Mouse (Mus musculus) splenic B cell, adult 2 months (primary cell): ENCODE data around the gene Tbc1d17.
"Not testable (repeated sequence)": the region's sequence is repeated elsewhere in the genome, so short reads cannot be mapped to it uniquely, and the experiment has no call there.

ENCODE experiments used
- DNase-seq: peaks from one replicate; pipeline ENCODE4 v3.0.0-alpha.2; 2011; ENCODE audit warnings: low read depth, low spot score
- H3K27me3 ChIP-seq: 2 replicates; pipeline ENCODE4 v1.6.1; 2012; ENCODE audit warnings: mild to moderate bottlenecking, low read length, moderate library complexity, mixed read lengths; ENCODE audit not compliant: control insufficient read depth, poor library complexity, insufficient read depth, severe bottlenecking
- H3K36me3 ChIP-seq: 2 replicates; pipeline ENCODE4 v1.6.1; 2012; ENCODE audit warnings: mild to moderate bottlenecking, low read length, moderate library complexity, mixed read lengths; ENCODE audit not compliant: control insufficient read depth, poor library complexity, insufficient read depth, severe bottlenecking

The Tbc1d17 gene

GRCm38 (mm10) chr7:44884637-44885036 is 35.8 kb upstream of the Tbc1d17 start:
- no peaks in the 10 kb centered on the region for H3K27me3 ChIP-seq

GRCm38 (mm10) chr7:44883036-44883435 is 34.2 kb upstream of the Tbc1d17 start:
- Histone ChIP-seq H3K36me3 (peaks cover 9% of the 10 kb centered on the region), H3K27me3 (no peaks in the 10 kb centered on the region)
- DNase-seq: no peak

More at GRCm38 (mm10) chr7:44884637-44885036, 35.8 kb upstream of the Tbc1d17 start:
- DNase-seq: no peak
- H3K36me3 ChIP-seq: peaks cover 12% of the 10 kb centered on the region

- Histone ChIP-seq H3K36me3 (peaks cover 9% of the 10 kb centered on the region), H3K27me3 (no peaks in the 10 kb centered on the region)
- DNase-seq: no peak
These were observed 29.0 kb upstream of the Tbc1d17 start for GRCm38 (mm10) chr7:44877833-44878232.

GRCm38 (mm10) chr7:44871774-44872173 is 22.9 kb upstream of the Tbc1d17 start:
- not testable (repeated sequence) for H3K36me3 ChIP-seq, H3K27me3 ChIP-seq, DNase-seq

- Histone ChIP-seq H3K27me3 (no peaks in the 10 kb centered on the region), H3K36me3 (no peaks in the 10 kb centered on the region)
- DNase-seq: no peak
These were observed 22.3 kb upstream of the Tbc1d17 start for GRCm38 (mm10) chr7:44871181-44871580.

- H3K27me3 ChIP-seq: no peaks in the 10 kb centered on the region
- DNase-seq: no peak
These were observed 21.7 kb upstream of the Tbc1d17 start for GRCm38 (mm10) chr7:44870614-44871013.

GRCm38 (mm10) chr7:44869697-44870528 is 21.0 kb upstream of the Tbc1d17 start, which contains the start of gene Ptov1:
Gene Ptov1, minus strand, starts transcription at chr7:44869788.
- H3K27me3 ChIP-seq: no peaks in the 10 kb centered on the region
- peak; percentile 78 for DNase-seq
- no peaks in the 10 kb centered on the region for H3K36me3 ChIP-seq

More at GRCm38 (mm10) chr7:44870614-44871013, 21.7 kb upstream of the Tbc1d17 start:
- H3K36me3 ChIP-seq: no peaks in the 10 kb centered on the region

- H3K27me3 ChIP-seq: no peaks in the 10 kb centered on the region
- DNase-seq: peak; percentile 60
- no peaks in the 10 kb centered on the region for H3K36me3 ChIP-seq
These were observed 20.2 kb upstream of the Tbc1d17 start for GRCm38 (mm10) chr7:44868919-44869696.

GRCm38 (mm10) chr7:44868465-44868864 is 19.6 kb upstream of the Tbc1d17 start:
- no peak for DNase-seq
- Histone ChIP-seq H3K36me3 (no peaks in the 10 kb centered on the region), H3K27me3 (no peaks in the 10 kb centered on the region)

GRCm38 (mm10) chr7:44867802-44868201 is 18.9 kb upstream of the Tbc1d17 start:
- DNase-seq: no peak
- H3K36me3 ChIP-seq: no peaks in the 10 kb centered on the region
- H3K27me3 ChIP-seq: no peaks in the 10 kb centered on the region

- H3K36me3 ChIP-seq: no peaks in the 10 kb centered on the region
- DNase-seq: no peak
- no peaks in the 10 kb centered on the region for H3K27me3 ChIP-seq
These were observed 18.3 kb upstream of the Tbc1d17 start for GRCm38 (mm10) chr7:44867010-44867702.

GRCm38 (mm10) chr7:44866276-44867009 is 17.6 kb upstream of the Tbc1d17 start:
- DNase-seq: peak; percentile 41
- Histone ChIP-seq H3K27me3 (no peaks in the 10 kb centered on the region), H3K36me3 (no peaks in the 10 kb centered on the region)

- Histone ChIP-seq H3K27me3 (no peaks in the 10 kb centered on the region), H3K36me3 (no peaks in the 10 kb centered on the region)
- no peak for DNase-seq
These were observed 16.0 kb upstream of the Tbc1d17 start for GRCm38 (mm10) chr7:44864595-44865542.
